Mouse (Mus musculus): Measurements from ENCODE around the gene Ocrl.

DNA sequence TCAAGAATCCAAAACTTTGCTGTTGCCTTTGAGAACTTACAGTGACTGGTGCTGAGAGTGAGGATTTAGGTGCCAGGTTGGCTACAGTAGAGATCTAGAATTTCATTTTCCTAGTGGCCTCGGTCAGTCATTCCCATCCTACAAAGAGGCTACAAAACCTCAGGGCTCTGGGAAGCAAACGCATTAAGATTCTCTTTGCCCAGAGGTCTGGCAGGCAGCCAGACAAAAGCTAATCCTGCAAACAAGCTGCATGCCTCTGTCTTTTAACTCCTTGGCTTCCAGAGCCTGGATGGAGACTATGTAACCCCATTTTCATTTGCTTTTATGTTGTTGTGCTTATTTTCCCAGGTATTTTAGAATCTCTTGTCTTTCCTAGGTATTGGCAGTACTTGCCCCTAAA, 25.6 kb downstream of the Ocrl start:
- no peak for TF ChIP-seq CTCF (IDR thresholded peaks at IDR 0.05; ENCODE audit: extremely low read depth, insufficient read depth, insufficient read length, insufficient replicate concordance)
- no peak for TF ChIP-seq POLR2A (IDR thresholded peaks at IDR 0.05; ENCODE audit: low read depth, low read length)
